Mouse (Mus musculus): ENCODE data around the gene Tuba1c.
"Not testable (repeated sequence)": the region's sequence is repeated elsewhere in the genome, so short reads cannot be mapped to it uniquely, and the experiment has no call there.

Gene Tuba1c

DNA sequence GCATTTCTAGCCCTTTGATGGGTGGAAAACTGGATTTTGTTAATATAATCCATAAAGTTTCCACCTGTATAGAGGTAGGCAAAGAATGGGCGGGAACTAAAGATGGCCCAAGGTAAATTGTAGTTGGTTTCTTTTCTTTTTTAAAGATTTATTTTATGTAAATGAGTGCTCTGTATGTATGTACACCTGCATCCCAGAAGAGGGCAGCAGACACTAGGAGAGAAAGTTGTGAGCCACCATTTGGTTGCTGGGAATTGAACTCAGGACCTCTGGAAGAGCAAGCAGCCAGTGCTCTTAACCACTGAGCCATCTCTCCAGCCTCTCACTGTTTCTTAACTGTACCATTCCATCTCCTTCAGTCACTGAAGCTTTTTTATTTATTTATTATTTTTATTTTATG, 42.3 kb downstream of the Tuba1c start:
- DNase-seq = no peak

DNA sequence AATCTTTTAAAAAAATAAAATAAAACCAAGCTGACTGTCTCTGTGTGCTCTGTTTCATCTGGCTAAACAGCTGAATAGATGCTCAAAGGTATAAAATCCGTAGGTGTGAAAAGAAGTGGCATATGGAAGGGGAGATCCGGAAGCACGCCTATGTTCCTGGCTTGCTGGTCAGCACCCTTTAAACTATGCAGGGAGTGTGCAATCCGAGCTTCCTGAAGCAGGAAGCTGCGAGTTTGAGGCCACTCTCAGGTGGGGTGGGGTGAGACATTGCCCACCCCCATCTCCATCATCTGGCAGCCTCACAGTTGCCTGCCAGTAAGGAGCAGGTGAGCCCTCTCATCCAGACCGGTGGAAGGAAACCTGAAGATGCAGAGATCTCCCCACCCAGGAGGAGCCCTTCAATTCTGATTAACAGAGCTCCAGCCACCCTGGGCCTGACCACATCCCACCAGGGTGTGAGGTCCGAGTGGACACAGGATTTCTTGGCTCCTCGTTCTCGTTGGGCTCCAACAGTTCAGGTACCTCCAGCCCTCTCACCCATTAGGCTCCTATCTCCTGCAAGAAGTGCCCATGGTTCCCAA, 44.4 kb downstream of the Tuba1c start, which contains the start of gene Troap:
Gene Troap, plus strand, starts transcription at position 557 of the 581 bp plus-strand sequence.
- DNase-seq = no peak

DNA sequence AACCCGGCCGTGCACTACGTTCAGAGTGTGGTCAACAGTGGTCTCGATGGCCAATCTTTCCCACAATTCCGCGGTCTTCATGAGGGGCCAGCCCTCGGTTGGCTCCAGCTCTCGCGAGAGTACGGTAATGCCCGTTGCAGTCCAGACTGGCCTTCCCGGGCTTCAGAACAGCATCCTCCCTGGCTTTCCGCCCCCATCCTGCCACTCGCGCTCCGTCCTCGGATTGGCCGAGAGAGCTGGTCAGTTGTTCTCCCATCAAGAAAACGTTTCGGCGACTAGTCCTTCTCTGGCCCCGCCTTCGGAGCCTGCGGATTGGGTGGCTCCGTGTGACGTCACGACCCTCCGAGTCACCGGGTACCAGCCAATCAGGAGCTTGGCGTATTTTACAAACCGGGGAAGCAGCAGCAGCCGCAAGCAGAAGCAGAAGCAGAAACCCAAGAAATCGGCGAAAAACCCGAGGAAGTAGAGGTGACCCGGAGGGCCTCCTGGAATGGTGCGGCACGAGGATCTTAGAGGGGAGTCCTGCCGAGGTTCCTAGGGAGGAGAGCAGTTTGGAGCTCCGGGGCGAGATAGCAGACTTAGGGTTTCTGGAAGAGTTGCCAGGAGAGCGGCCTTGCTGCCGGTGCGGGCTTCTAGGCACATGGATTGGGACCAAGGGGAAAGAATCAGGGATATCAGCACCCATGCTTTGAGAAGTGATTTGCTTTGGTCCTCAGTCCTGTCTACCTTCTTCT, 45.1 kb downstream of the Tuba1c start:
- peak; percentile 98 for DNase-seq

DNA sequence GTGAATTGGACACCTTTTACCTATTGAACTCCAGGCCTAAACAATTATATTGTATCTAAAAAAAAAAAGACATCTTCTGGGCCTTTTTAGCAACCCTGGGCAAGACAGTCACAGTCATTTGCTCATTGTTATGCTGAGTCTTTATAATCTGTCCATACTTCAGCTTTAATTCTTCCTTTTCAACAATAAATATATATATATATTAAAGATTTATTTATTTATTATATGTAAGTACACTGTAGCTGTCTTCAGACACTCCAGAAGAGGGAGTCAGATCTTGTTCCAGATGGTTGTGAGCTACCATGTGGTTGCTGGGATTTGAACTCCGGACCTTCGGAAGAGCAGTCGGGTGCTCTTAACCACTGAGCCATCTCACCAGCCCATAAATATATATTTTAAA, 46.3 kb downstream of the Tuba1c start:
- DNase-seq = not testable (repeated sequence)

DNA sequence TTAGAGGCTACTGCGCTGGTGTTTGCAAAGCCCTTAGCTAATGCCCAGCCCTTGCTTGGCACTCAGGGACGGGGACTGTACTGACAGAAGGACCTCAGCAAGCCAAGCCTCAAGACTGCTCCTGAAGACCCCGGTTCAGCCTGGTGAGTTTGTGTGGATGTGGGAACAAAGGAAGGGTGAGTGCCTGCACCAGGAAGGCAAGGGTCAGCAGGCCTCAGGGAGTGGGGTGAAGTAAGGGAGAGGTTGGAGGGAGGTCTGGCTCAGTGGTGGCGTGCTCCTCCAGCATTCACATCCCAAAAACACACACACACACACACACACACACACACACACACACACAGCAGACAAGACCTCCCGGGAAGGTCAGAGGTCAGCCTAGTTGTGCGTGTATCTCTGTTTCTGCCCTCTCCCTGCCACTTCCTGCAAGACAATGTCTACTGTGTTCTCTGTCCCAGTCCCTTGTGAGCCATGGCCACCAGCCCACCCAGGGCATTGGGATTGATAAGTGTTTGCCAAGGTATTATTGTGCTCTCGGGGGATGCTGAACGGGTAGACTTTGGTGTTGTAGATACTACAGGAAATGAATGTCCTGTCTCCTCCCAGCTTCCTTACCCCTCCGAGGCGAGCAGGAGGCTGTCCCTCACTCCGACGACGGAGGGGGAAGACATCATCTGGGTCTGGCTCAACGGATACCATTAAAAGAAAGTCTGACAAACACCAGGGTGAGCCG, 48.7 kb downstream of the Tuba1c start:
- DNase-seq = no peak

DNA sequence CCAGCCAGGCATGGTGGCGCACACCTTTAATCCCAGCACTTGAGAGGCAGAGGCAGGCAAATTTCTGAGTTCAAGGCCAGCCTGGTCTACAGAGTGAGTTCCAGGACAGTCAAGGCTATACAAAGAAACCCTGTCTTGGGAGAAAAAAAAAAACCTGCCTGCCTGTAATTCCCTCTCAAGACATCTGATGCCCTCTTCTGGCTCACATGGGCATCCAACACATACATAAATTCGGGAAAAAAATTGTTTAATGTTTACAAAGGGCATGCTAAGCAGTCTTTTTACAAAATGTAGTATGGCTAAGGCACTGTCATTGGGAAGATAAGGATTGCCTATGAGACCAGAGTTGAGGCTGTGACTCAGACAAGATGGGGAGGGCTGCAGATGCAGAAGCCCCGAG, 50.1 kb downstream of the Tuba1c start:
- DNase-seq = no peak

DNA sequence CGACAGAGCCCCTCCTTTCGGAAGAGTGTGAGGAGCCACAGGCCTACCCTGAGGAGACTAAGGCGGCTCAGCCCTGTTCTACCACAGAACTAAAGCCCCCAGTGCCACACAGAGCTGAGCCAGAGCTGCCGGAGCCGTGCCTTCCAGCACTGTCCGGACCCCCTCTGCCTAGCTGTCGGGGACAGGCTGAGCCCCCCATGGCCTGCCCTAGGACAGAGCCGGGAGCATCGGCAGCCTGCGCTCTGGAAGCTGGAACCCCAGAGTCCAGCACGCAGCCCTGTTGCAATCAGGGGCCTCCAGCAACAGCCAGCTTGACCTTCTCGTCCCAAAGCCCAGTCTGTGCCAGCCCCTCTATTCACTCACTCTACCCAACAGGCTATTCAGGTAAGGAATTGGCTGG, 52.6 kb downstream of the Tuba1c start:
- DNase-seq = no peak

DNA sequence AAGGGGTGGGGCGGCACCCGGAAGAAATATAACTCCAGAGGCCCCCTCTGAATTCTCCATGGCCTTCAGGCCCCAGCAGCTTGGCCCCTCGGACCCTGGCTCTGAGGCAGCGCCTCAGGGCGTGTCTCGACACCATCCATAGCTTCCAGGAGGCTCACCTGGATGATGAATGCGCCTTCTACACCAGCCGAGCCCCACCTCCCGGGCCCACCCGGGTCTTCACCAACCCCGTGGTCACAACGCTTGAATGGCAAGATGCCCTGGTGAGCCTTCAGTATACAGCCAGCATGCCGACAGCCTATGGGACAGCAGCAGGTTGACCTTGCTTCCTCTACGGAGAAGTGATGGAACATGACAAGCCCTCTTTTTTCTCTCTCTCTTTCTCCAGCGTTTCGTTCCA, 53.1 kb downstream of the Tuba1c start:
- no peak for DNase-seq

DNA sequence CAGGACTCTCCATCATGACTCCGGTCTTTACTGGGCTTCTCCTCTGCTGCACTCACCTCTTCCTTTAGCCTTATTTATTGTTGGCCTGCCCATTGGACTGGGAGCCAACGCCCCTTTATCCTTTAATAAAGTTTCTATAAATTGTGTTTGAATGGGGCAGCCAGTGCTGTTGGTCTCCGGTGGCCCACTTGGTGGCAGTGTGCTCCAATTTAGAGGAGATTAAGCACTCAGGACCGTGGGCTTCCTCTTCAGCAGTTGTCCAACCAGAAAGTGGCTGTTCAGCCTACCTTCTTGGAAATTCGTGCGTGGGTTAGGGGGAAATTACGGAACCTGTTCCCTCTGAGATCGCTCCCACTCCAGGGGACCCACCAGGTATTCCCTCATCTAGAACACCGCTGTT, 53.6 kb downstream of the Tuba1c start:
- DNase-seq = peak; percentile 70

DNA sequence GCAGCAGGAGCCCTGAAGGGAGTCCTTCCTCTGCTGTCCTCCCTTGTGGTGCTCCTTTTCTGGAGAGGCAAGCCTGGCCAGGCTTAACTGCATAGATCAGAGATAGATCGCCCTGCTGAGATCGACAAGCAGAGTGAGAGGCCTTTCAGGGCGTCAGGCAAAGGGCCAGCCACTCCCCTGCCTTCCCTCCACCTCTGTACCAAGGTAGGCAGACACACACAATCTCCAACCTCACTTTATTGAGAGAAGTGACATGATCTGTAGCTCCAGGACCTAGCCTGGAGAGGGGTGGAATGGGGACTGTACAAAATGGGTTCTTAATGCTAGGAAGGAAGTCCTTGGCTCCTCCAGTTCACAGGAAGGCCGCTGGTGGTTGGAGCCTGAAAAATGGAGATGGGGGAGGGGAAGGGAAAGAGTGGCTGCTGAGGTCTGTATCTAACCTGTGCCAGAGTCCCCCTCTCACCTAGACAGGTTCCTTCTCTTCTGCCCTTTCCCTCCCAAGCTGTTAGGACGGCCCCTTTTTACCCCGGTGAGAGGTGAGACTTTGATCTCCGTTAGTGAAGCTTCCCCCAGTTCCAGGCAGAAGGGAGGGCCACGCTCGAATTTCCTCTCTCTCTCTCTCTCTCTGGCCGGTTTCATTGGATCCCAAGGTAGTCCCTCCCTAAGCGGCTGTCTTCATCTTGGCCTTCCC, 54.3 kb downstream of the Tuba1c start:
- peak; percentile 73 for DNase-seq

DNA sequence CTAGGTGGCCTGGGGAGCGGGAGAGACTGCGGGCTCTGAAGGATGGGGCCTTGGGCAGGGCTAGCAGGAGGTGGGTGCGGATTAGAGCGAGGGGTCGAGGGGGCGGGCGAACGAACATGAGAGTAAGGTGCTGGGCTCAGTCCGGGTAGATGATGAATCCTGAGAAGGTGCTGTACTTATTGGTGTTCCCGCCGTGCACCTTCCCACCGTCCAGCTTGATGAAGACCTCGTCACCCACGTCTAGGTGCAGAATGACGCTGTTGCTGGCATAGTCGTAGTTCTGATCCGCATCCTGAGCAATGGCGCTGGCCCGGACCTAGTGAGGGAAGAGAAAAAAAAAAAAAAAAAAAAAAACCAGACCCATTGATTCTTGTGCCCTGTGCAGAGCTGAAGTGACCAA, 54.9 kb downstream of the Tuba1c start:
- DNase-seq = no peak

DNA sequence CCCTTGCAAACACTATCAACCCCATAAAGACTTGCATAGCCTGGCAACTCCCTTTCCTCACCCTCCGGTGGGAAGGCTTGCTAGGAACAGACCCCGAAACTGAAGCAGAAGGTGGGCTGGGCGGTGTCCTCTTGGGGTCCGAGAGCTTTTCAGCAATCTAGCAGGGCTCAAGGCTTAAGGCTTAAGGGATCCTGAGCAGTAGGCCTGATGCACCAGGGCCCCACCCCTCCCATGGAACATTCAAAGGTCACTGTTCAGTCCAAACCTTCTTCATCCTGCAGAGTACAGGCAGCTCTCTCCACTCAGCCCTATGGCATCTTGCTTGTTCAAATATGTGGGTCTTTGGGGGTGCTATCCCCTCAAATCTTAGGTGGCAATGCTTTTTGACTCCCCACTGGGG, 56.3 kb downstream of the Tuba1c start:
- DNase-seq = peak; percentile 60

DNA sequence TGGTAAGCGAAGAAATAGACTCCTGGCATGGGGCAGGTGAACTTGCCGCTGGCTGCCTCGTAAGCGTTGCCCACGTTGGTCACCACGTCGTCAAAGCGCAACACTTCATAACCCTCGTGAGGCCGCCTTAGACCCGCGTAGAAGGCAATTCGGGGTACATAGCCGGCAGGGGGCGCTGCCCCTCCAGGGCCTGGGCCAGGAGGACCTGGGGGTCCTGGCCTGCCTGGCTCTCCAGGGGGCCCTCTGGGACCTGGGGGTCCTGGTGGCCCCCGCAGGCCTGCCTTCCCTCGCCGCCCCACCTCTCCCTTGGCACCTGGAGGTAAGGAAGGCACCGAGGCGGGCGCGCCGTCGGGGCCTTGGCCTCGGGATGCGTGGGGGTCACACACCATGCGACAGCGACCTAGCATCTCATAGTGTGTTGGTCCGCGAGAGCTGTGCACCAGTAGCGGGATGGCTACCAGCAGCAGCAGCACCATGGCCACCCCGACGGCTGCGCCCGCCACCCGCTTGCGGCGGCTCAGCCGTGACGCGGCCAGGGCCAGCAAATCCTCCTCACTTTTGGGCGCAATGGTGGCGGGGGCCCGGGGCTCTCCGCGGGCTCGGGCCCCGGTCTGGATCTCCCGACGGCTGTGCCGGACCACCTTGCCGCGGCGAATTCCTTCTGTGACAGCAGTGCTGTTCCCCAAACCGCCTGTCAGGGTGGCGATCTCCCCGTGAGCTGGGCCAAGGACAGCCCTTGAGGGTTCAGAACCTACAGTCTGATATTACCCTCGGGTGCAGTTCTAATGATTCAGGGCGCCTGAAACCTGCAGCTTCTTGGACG, 57.8 kb downstream of the Tuba1c start, which contains the start of gene C1ql4:
Gene C1ql4, minus strand, starts transcription at position 565 of the 823 bp plus-strand sequence.
- DNase-seq = no peak
